Mouse (Mus musculus) forebrain, embryonic 15.5 days (tissue): ENCODE data around the gene Tmem147. TPM values are rescaled to one million over a fixed set of nuclear protein-coding genes. Genes with fewer than 3 reads are reported as not detected.

Experiments used
- ATAC-seq: fragments of 200-750 bp; cut with Nextera tagmentation; replicated peaks from 2 replicates; pipeline ENCODE4 v1.8.0; 2017; ENCODE audit warnings: mild to moderate bottlenecking, moderate TSS enrichment, moderate library complexity
- H3K27ac ChIP-seq: fragments of 300-500 bp; sonication (generic); replicated peaks from 2 replicates; pipeline ENCODE4 v1.5.1; 2015; ENCODE audit warnings: mild to moderate bottlenecking, inconsistent platforms
- H3K27me3 ChIP-seq: fragments of 300-500 bp; sonication (generic); 2 replicates; pipeline ENCODE4 v1.6.1; 2015; ENCODE audit warnings: inconsistent platforms
- H3K36me3 ChIP-seq: fragments of 300-500 bp; sonication (generic); 2 replicates; pipeline ENCODE4 v1.6.1; 2015; ENCODE audit warnings: mild to moderate bottlenecking, inconsistent platforms
- H3K4me1 ChIP-seq: fragments of 300-500 bp; sonication (generic); 2 replicates; pipeline ENCODE4 v1.6.1; 2015; ENCODE audit warnings: inconsistent platforms
- H3K4me2 ChIP-seq: fragments of 300-500 bp; sonication (generic); replicated peaks from 2 replicates; pipeline ENCODE4 v1.6.1; 2015; ENCODE audit warnings: mild to moderate bottlenecking, inconsistent platforms
- H3K4me3 ChIP-seq: fragments of 300-500 bp; sonication (generic); 2 replicates; pipeline ENCODE4 v1.5.1; 2015; ENCODE audit warnings: mild to moderate bottlenecking, inconsistent platforms
- H3K9ac ChIP-seq: fragments of 300-500 bp; sonication (generic); replicated peaks from 2 replicates; pipeline ENCODE4 v1.6.1; 2015; ENCODE audit warnings: mild to moderate bottlenecking, inconsistent platforms
- H3K9me3 ChIP-seq: fragments of 300-500 bp; sonication (generic); 2 replicates; pipeline ENCODE4 v1.6.1; 2016; ENCODE audit warnings: inconsistent platforms
- WGBS: fragments of 180-500 bp; shearing (Covaris S2); methylation state at CpG from one replicate; pipeline ENCODE4 v1.1.7; 2015; ENCODE audit warnings: mixed read lengths; 5-methylcytosine and 5-hydroxymethylcytosine counted together
- polyA plus RNA-seq: library from polyadenylated mRNA; unstranded; fragments of >200 nt; fragmentation: Nextera tagmentation; extraction: Ambion mirVana; gene quantifications from 2 replicates; pipeline ENCODE4 v1.2.1, GENCODE M21; 2015

The Tmem147 gene
- polyA plus RNA-seq, 1 experiment from 2014 or later: 197 TPM

DNA sequence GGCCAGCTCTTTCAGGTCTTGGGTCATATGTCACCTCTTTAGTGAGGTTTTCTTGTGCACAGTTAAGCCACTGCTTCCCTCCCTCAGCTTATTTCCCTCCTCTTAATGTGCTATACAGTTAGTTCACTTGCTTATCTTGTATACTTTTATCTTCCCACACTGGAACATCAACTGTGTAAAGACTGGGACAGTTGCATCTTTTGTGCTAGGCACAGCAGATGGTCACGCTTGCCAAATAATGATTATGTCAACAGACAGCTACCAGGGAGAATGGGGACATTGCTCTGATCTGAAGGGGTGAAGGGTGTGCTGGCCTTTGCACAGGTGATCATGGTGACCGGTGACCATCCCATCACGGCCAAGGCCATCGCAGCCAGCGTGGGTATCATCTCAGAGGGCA is 9.7 kb downstream of the Tmem147 start:
- Histone ChIP-seq H3K27me3 (peaks cover 17% of the 10 kb centered on the region; the same call in 1 of the 2 replicates), H3K9me3 (no peaks in the 10 kb centered on the region), H3K36me3 (no peaks in the 10 kb centered on the region), H3K4me2 (no peak overlapping the region), H3K27ac (no peak overlapping the region), H3K4me1 (peaks cover 11% of the 10 kb centered on the region), H3K4me3 (no peak overlapping the region), H3K9ac (no peak overlapping the region)
- no peak for ATAC-seq
- 97% methylated on average over 5 of the region's 5 CpGs for WGBS

DNA sequence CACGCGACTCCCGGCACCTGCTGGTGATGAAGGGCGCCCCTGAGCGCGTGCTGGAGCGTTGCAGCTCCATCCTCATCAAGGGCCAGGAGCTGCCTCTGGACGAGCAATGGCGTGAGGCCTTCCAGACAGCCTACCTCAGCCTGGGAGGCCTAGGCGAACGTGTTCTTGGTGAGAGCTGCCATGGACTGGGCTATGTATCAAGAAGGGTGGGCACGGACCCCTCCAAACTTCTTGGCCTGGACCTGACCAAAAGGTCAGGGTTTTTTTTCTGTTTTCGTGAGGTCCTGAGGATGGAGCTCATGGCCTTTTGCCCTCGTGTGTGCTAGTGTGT is 11.7 kb downstream of the Tmem147 start:
- ATAC-seq: no peak
- peaks cover 11% of the 10 kb centered on the region for H3K4me1 ChIP-seq
- WGBS: 6% methylated on average over 14 of the region's 14 CpGs
- H3K9me3 ChIP-seq: no peaks in the 10 kb centered on the region
- H3K4me3 ChIP-seq: peak overlapping the region; percentile 34
- H3K9ac ChIP-seq: peak overlapping the region; percentile 29; the same call in 1 of the 2 replicates
- no peak overlapping the region for H3K27ac ChIP-seq
- H3K27me3 ChIP-seq: peaks cover 17% of the 10 kb centered on the region; the same call in 1 of the 2 replicates
- peak overlapping the region; percentile 45 for H3K4me2 ChIP-seq
- H3K36me3 ChIP-seq: no peaks in the 10 kb centered on the region

DNA sequence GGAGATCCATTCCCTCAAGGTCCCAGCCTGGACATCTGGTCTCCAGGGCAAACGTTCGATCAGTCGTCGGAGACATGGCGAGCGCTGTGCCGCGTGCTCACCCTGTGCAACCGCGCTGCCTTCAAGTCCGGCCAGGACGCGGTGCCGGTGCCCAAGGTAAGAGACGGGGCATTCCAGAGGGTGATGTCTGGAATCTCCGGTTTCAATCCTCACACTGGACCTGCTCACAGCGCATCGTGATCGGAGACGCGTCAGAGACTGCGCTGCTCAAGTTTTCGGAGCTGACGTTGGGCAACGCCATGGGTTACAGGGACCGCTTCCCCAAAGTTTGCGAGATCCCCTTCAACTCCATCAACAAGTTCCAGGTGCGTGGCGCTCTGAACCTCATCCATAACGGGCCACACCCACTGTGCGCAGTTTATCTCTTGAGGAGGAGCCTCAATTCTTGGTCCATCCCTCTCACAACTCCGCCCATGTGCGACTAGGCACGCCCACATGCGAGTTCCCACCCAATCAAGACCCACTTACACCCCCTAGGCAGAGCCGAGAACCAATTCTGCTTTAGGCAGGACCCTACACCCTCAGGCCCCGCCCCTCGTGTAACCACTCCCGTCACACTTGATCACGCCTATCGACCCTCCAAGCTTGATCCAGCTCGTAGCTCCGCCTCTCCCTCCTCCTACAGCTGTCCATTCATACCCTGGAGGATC is 12.2 kb downstream of the Tmem147 start:
- peak overlapping the region; percentile 29; the same call in 1 of the 2 replicates for H3K9ac ChIP-seq
- peak overlapping the region; percentile 45 for H3K4me2 ChIP-seq
- no peaks in the 10 kb centered on the region for H3K36me3 ChIP-seq
- H3K27me3 ChIP-seq: peaks cover 17% of the 10 kb centered on the region; the same call in 1 of the 2 replicates
- no peak overlapping the region for H3K27ac ChIP-seq
- peak overlapping the region; percentile 34 for H3K4me3 ChIP-seq
- 1% methylated on average over 43 of the region's 43 CpGs for WGBS
- peaks cover 11% of the 10 kb centered on the region for H3K4me1 ChIP-seq
- peak; percentile 93 for ATAC-seq
- no peaks in the 10 kb centered on the region for H3K9me3 ChIP-seq

DNA sequence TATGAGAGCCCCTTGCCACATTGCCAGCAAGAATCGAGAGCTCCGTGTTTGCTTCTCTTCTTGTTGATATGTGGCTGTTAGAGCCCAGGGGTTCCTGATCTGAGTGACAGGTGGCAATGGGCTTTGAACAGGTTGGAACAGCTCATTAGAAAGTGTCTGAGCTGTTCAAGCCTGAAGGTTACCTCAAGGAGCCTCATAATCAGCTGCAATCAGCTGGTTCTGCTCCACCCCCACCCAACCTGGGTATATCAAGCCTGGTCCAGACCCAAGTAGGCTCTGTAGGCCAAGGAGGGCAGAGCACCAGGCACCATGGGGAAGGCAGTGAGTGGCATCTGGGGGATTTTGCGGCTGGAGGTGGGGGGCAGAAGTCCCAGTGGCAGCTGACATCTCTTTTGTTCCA is 17.4 kb downstream of the Tmem147 start, which contains the start of gene Atp4a:
Atp4a (plus strand) TSS at position 268 of the 400 bp plus-strand sequence.
- 78% methylated on average over 3 of the region's 3 CpGs for WGBS
- H3K4me1 ChIP-seq: peaks cover 2% of the 10 kb centered on the region
- no peak within 1 kb of the TSS for H3K4me3 ChIP-seq
- peaks cover 10% of the 10 kb centered on the region; the same call in 1 of the 2 replicates for H3K27me3 ChIP-seq
- no peaks in the 10 kb centered on the region for H3K9me3 ChIP-seq
- no peak for ATAC-seq
- H3K9ac ChIP-seq: no peak within 1 kb of the TSS
- H3K36me3 ChIP-seq: no peaks in the 10 kb centered on the region
- H3K4me2 ChIP-seq: no peak within 1 kb of the TSS
- no peak within 1 kb of the TSS for H3K27ac ChIP-seq

DNA sequence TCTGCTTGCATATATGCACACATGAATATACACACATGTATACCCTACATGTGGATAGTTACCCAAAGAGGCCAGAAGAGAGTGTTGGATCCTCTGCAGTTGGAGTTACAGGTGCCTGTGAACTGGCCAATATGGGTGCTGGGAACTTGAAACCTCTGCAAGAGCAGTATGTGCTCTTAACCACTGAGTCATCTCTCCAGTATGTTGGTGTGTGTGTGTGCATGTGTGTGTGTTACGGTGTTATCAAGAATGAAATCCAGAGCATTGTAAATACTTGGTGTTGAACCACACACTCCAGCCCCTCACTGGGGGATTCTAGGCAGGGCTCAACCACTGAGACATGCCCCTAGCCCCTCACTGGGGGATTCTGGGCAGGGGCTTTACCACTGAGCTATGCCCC is 21.9 kb downstream of the Tmem147 start:
- Histone ChIP-seq H3K36me3 (no peaks in the 10 kb centered on the region), H3K4me2 (no peak overlapping the region), H3K27ac (no peak overlapping the region), H3K4me1 (no peaks in the 10 kb centered on the region), H3K4me3 (no peak overlapping the region), H3K9ac (no peak overlapping the region), H3K27me3 (no peaks in the 10 kb centered on the region), H3K9me3 (no peaks in the 10 kb centered on the region)
- 80% methylated on average over 1 of the region's 1 CpGs for WGBS
- no peak for ATAC-seq

DNA sequence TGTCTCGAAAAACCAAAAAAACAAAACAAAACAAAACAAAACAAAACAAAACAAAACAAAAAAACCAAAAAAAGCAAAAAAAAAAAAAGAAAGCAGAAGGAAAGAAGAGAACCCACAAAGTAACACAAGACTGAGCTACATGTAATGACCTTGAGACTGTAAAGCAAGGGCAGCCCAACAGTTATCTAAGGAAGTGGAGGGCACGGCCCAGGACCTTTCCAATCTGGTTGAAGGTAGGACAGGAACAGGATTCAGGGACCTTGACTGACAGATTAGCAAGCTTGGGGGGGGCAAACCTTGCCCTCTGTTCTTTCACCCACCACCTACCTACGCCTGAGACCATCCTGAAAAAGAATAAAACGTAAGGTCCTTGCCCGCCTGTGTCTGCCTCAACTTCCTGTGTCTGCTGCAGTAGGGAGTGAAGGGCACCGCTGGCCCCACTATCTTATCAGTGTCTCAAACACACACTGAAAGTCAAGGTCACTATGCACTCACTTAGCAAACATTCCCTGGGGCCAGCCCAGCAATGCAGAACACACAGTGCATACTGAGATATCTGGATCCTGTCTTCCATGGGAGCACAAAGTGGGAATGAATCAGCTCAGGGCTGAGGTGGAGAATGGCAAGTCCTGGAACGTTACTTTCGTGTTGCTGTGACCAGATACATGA is 23.0 kb downstream of the Tmem147 start:
- 81% methylated on average over 8 of the region's 8 CpGs for WGBS
- no peak for ATAC-seq
- H3K27me3 ChIP-seq: no peaks in the 10 kb centered on the region

DNA sequence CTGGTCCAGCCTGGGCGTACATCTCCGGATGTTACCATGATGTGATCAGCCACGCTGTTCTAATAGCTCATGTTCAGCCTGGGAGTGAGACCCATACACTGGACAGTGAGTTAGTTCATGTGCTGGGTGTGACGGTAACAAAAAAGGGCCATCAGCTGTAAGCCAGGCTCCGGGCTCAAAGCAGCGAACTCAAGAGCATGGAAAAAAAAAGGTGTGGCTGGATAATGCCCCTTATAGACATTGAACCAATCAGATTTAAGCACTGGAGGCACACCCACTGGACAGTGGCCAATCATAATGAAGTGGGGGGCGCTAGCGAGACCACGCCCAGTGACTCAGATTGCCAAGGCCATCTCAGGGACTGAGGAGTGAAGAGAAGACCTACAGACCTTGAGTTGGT is 30.8 kb downstream of the Tmem147 start, which contains the start of gene 2200002J24Rik:
2200002J24Rik (plus strand) TSS at position 338 of the 400 bp plus-strand sequence.
- Histone ChIP-seq H3K36me3 (no peaks in the 10 kb centered on the region), H3K27me3 (no peaks in the 10 kb centered on the region), H3K27ac (no peak within 1 kb of the TSS), H3K4me3 (no peak within 1 kb of the TSS), H3K9me3 (no peaks in the 10 kb centered on the region), H3K4me1 (no peaks in the 10 kb centered on the region), H3K4me2 (no peak within 1 kb of the TSS), H3K9ac (no peak within 1 kb of the TSS)
- no peak for ATAC-seq
- WGBS: 47% methylated on average over 9 of the region's 9 CpGs

More for the DNA sequence above, 23.0 kb downstream of the Tmem147 start:
- Histone ChIP-seq H3K9me3 (no peaks in the 10 kb centered on the region), H3K27ac (no peak overlapping the region), H3K36me3 (no peaks in the 10 kb centered on the region), H3K9ac (no peak overlapping the region), H3K4me3 (no peak overlapping the region), H3K4me1 (no peaks in the 10 kb centered on the region), H3K4me2 (no peak overlapping the region)

DNA sequence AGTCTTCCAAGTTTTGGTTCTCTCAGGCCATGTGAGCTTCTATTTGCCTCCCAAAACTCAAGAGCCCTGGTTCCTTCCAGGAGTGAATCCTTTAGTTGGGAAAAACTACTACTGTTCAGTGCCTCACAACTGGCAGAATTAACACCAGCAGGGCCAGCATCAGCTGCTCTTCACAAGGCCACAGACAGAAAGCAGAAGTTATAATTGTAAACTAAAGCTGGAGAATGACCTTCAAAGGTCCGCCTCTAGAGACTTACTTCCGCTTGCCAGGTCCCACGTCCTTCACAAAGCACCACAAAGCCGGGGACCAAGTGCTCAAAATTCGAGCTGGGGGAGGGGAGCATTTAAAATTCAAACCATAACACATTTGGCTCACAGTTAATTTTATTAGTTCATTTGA is 31.2 kb downstream of the Tmem147 start:
- H3K4me3 ChIP-seq: no peak overlapping the region
- no peaks in the 10 kb centered on the region for H3K27me3 ChIP-seq
- no peak overlapping the region for H3K27ac ChIP-seq
- H3K4me2 ChIP-seq: no peak overlapping the region
- H3K36me3 ChIP-seq: no peaks in the 10 kb centered on the region
- H3K9ac ChIP-seq: no peak overlapping the region
- no peak for ATAC-seq
- 71% methylated on average over 5 of the region's 5 CpGs for WGBS
- H3K9me3 ChIP-seq: no peaks in the 10 kb centered on the region
- no peaks in the 10 kb centered on the region for H3K4me1 ChIP-seq

DNA sequence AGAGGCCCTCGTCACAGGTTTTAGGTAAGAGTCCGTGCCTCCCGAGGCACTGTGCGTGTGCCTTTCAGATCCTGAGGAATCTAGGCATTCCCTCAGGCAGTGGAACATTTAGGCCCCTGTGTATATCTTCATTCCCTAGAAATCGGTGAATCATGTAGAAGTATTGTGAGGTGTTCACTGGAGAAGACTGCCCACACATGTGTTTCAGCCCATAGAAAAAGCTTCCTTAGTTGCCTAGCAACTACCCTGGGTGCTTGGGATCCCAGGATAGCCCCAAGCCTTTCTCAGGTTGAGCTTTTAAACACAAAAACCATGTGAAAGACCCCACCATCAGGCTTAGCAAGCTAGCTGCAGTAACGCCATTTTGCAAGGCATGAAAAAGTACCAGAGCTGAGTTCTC is 41.0 kb downstream of the Tmem147 start:
- no peaks in the 10 kb centered on the region for H3K9me3 ChIP-seq
- no peaks in the 10 kb centered on the region for H3K4me1 ChIP-seq
- no peak overlapping the region for H3K4me3 ChIP-seq
- ATAC-seq: no peak
- H3K9ac ChIP-seq: no peak overlapping the region
- WGBS: 78% methylated on average over 6 of the region's 6 CpGs
- H3K4me2 ChIP-seq: no peak overlapping the region
- no peaks in the 10 kb centered on the region for H3K36me3 ChIP-seq
- no peak overlapping the region for H3K27ac ChIP-seq
- peaks cover 16% of the 10 kb centered on the region for H3K27me3 ChIP-seq

DNA sequence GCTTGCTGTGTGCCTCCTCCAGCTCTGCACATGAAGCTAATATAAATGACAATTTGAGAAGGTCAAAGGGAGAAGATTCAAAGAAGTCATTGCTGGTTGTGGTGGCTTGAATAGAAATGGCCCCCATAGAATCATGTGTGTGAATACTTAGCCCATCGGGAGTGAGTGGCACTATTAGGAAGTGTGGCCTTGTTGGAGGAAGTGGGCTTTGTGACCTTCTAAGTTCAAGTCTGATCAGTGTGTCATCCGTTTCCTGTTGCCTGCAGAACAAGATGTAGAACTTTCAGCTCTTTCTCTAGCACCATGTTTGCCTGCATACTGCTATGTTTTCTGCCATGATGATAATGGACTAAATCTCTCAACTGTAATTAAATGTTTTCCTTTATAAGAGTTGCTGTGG is 45.9 kb downstream of the Tmem147 start:
- Histone ChIP-seq H3K4me3 (no peak overlapping the region), H3K9ac (no peak overlapping the region), H3K27me3 (peaks cover 20% of the 10 kb centered on the region), H3K4me2 (no peak overlapping the region), H3K27ac (no peak overlapping the region), H3K36me3 (no peaks in the 10 kb centered on the region), H3K9me3 (no peaks in the 10 kb centered on the region), H3K4me1 (no peaks in the 10 kb centered on the region)
- 79% methylated on average over 2 of the region's 2 CpGs for WGBS
- no peak for ATAC-seq

DNA sequence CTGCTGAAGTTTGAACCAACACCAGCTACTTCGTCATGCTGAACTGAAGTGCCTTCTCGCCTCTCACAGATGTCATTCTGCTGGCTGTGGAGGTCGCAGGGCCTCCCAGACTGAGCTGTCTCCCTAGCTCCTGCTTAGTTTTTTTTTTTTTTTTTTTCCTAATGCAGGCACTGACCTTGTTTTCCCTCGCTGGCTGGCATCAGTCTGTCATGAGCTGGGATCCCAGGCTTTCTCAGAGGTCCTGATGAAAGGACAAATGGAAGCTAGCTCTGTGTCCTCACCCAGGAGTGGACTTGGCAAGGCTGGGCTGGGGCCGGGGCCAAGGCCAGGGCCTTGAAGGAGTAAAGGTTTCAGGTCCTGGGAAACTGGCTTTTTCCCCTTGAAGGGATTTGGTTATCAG is 47.4 kb downstream of the Tmem147 start:
- Histone ChIP-seq H3K4me2 (no peak overlapping the region), H3K36me3 (no peaks in the 10 kb centered on the region), H3K27ac (no peak overlapping the region), H3K9ac (no peak overlapping the region), H3K9me3 (no peaks in the 10 kb centered on the region), H3K27me3 (peaks cover 7% of the 10 kb centered on the region), H3K4me1 (no peaks in the 10 kb centered on the region), H3K4me3 (no peak overlapping the region)
- 73% methylated on average over 5 of the region's 5 CpGs for WGBS
- ATAC-seq: no peak

DNA sequence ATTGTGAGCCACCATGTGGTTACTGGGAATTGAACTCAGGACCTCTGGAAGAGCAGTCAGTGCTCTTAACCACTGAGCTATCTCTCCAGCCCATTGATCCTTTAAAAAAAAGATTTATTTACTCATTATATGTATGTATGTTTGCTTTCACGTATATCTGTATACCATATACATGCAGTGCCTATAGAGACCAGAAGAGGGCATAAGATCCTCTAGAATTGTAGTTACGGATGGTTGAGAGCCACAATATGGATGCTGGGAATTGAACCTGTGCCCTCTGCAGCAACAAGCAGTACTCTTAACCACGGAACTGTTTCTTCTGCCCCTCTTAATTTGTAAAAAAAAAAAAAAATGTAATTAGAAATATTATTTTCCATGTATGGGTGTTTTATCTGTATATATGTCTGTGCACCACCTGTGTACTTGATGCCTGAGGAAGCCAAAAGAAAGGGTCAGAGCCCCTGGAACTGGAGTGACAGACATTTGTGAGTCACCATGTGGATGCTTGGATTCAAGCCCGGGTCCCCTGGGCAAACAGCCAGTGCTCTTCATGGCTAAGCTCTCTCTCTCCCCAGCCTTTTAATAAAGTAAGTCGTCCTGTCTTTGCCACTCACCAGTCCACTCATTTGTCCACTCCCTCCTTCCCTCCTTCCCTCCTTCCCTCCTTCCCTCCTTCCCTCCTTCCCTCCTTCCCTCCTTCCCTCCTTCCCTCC is 50.9 kb downstream of the Tmem147 start:
- 52% methylated on average over 5 of the region's 5 CpGs for WGBS

More for the DNA sequence above, 50.9 kb downstream of the Tmem147 start:
- Histone ChIP-seq H3K4me2 (no peak overlapping the region), H3K27me3 (peaks cover 12% of the 10 kb centered on the region; the same call in 1 of the 2 replicates), H3K27ac (no peak overlapping the region), H3K4me3 (no peak overlapping the region), H3K9ac (no peak overlapping the region), H3K9me3 (no peaks in the 10 kb centered on the region), H3K36me3 (no peaks in the 10 kb centered on the region), H3K4me1 (no peaks in the 10 kb centered on the region)
- no peak for ATAC-seq
